Mouse (Mus musculus) cerebellum, postnatal 4 days (tissue): ENCODE data around the gene Cabcoco1.

Experiments used
- DNase-seq, 2 experiments: peaks; one replicate each; pipeline ENCODE4 v3.0.0; 2022; ENCODE audit warnings: low spot score in 2 of 2, mixed read lengths in 1 of 2

Gene Cabcoco1

GRCm38 (mm10) chr10:68507741-68508140, 34.0 kb downstream of the Cabcoco1 start:
- DNase-seq = no peak

- no peak for DNase-seq
Measured at GRCm38 (mm10) chr10:68506242-68506641, 35.5 kb downstream of the Cabcoco1 start.

DNA sequence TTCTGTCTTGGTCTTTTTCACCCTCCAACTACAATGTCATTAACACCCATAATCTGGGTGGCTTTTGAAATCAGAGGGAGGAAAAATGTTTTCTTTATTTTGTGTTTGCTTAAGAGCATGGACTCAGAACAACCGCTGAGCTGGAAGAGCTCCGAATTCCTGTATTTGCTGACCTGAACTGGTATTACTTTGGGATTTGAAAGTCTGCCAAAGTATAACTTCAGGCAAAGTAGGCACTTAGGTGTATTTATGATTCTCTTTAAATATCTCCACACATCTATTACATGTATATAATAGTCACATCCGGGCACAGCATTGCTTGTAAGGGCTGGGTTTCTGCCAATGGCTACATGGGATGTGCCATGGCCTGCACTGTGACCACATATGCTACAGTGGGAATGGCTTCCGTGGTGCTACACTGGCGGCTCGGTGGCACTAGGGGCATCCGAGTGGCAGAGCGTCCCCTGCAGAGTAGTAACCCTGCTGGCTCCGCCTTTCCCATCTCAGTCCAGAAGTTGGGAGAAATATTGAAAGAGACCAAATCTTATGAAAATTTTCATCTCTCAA, 37.0 kb downstream of the Cabcoco1 start:
- no peak for DNase-seq

GRCm38 (mm10) chr10:68501067-68501466, 40.6 kb downstream of the Cabcoco1 start:
- no peak for DNase-seq

GRCm38 (mm10) chr10:68495246-68495645, 46.5 kb downstream of the Cabcoco1 start:
- no peak for DNase-seq

DNA sequence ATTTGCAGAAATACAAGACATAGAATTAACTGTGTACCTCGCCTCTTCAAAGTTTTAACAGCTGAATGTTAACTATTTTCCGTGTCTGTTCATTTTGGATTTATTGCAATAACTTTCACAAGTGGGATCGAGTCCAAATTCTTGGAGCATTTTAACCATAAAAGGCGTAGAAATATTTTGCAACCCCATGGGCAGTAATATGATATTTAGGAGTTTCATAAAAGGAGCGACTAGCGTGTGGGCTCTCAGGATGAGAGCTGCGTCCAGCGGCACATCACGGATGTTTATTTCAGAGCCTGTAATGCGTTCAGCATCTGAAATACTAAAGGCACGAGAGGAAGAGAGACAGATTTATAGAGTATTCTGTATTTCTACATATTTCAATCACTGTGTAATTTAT, 50.1 kb downstream of the Cabcoco1 start:
- DNase-seq = no peak

DNA sequence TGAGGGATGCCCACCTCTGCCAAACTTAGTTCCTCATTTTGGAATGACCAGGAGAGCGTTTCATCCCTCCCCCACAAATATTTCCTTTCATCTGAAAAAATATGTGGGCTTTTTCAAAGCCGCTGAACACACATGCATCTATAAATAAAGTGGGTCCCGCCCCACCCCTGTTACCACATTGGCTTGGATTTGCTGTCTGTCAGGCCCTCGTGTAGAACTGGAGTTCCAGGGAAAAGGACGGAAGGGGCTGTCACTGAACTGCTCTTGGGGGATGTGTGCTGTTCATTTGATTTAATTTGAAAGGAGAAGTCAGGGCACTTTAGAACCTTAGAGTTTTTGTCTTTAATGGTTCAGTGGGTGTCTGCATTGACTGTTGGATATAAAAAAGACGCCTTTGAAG, 50.9 kb downstream of the Cabcoco1 start:
- DNase-seq = no peak

GRCm38 (mm10) chr10:68472799-68473198, 68.9 kb downstream of the Cabcoco1 start:
- no peak for DNase-seq

GRCm38 (mm10) chr10:68465737-68466327, 75.9 kb downstream of the Cabcoco1 start:
- no peak for DNase-seq

DNA sequence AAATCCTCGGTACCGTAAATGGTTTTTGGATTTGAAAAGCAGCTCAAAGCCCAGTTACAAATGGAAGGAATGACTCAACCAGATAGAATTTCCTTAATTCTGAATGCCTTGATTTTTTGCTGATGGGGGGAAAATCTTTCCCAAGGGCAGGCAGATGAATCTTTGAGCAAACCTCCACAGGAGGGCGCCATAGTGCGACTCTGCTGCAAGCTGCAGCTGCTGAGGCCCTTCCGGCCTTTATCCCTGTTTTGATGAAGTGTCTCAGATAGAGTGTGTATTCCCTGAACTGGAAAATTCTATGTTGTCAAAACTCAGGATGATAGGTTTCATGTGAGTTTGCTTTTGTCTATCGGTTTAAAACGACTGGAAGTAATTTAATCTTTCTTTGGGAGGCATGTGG, 76.8 kb downstream of the Cabcoco1 start:
- peak; percentile 65 to 83 for DNase-seq

GRCm38 (mm10) chr10:68459784-68460183, 81.9 kb downstream of the Cabcoco1 start:
- DNase-seq = no peak

DNA sequence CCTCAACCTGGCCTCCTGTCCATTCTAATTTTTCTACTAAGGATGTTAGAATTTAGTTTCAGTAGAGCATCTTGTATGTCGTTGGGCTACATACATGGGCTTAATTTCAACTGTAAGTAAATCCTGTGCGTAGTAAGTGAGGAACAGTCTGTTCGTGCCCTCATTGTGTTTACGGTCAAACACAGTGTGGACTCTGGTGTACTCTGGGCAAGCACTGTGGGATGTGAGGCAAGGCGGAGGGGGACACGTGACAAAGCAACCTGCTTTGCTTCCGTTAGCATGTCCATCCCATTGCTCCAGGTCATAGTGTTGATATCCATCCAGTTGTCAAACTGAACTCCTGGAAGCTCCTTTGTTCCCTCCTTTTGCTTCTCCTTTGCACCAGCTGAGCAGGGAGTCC, 84.7 kb downstream of the Cabcoco1 start:
- DNase-seq = no peak

GRCm38 (mm10) chr10:68454541-68454940, 87.2 kb downstream of the Cabcoco1 start:
- no peak for DNase-seq

- no peak for DNase-seq
Measured at GRCm38 (mm10) chr10:68446797-68447125, 94.9 kb downstream of the Cabcoco1 start.

DNA sequence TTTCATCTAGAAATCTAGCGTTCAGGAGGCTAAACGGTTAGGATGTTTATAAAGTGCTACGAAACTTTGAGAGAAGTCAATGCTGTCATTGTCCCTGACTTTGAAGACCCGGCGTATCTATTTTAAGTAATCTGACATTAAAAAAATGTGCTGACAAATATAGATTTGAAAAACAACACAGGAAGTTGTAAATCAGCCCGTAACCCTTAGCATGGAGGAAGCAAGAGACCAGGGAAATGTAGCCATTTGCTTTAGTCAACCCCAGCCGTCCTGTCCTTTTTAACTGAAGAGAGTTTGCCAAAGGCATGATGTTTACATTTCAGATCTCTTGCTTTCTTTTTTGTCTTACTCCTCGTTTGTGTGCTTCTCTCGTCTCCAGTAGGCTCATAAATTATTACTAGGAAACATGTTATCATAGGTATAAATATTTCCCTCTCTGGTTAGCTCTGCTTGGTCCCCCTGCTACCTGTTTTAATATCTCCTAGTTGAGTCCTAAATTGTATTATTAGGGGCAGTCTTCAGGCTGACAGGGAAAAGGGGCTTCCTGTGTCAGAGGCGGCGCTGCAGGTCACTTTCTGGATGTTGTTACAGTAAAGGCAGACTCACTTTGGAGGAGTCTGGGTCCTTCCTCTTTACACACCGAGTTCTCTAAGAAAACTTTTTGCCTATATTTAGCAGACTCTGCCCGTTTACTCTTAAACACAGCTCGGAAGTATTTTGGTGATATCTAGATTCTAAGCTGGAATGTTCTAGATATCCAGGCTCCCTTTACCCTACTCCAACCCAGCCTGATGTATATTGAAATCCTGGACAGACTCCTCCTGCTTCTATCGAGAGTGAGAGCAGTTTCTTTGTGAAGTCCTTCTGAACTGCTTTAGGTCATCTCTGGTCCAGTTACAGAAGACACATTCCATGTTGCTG, 95.6 kb downstream of the Cabcoco1 start:
- DNase-seq = no peak

DNA sequence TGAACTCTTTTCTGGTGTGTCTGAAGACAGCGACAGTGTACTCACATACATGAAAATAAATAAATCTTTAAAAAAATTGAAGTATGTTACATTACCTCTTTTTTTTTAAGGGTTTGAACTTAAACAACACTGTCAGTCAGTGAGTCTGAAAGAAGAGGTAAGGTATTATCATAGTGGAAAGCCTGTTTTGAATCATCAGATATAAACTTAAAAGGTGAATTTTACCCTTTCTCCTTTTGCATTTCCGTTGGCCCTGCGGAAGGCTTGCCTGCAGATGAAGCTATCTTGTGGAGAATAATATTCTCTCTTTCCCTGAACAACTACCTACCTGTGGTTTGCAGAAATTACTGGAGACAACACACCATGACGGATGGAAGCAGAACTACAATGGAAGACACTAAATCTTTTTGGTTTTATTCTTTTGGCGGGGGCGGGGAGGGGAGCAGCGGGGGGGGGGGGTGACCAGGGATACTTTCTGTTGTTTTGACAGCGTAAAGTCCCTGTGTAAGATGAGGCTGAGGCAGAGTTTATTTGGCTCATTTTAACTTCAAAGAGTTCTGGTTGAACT, 96.4 kb downstream of the Cabcoco1 start:
- no peak for DNase-seq

DNA sequence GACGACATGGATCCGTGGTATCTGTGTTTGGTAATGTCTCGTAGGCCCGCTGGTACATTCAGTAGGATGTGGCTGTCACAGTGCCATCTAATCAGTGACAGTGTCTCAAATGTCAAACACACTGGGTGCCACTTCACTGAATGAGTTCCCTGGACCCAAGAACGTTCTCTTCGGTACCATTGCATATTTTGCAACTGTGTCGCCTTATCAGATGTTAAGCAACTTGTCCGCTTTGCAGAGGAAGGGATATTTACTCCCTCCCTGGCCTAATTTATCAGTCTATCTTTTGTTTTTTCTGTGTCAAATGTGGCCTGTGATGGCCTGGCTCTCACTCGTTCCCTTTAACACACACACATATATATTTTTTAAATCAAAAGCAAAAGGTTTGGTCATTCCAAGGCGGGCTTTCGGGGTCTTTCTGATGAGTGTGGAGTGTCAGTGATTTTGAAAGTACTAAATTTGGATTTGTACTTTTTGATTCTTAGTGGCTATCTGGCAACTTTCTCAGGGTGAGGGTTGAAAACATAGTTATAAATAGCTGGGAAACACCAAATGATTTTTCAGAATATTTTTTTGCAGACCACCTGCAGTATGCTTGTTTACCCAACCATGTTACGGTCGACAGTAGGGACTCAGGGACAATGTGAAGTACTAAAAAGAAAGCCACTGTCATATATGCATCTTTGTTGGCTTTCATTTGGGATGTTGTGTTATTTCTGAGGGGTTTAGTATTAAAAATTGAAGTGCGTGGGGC, 97.2 kb downstream of the Cabcoco1 start:
- no peak for DNase-seq

DNA sequence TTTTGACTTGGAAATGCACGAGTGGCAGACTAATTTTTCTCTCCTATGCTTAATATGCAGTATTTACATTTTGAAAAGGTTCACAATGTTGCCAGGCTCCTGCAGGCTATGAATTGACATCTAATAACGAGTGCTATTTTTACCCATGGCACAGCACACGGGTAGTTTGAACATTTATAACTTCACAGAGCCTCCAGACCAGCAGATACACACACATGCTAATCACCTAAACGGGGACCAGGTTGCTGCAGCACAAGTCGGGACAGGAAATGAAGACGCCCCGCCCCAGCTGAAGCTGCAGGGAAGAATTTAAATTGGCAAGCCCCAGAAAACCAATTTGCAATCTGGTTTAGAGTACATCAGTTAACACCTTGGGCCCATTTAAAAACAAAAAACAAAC, 98.6 kb downstream of the Cabcoco1 start:
- no peak for DNase-seq

GRCm38 (mm10) chr10:68442713-68443112, 99.0 kb downstream of the Cabcoco1 start:
- no peak for DNase-seq

DNA sequence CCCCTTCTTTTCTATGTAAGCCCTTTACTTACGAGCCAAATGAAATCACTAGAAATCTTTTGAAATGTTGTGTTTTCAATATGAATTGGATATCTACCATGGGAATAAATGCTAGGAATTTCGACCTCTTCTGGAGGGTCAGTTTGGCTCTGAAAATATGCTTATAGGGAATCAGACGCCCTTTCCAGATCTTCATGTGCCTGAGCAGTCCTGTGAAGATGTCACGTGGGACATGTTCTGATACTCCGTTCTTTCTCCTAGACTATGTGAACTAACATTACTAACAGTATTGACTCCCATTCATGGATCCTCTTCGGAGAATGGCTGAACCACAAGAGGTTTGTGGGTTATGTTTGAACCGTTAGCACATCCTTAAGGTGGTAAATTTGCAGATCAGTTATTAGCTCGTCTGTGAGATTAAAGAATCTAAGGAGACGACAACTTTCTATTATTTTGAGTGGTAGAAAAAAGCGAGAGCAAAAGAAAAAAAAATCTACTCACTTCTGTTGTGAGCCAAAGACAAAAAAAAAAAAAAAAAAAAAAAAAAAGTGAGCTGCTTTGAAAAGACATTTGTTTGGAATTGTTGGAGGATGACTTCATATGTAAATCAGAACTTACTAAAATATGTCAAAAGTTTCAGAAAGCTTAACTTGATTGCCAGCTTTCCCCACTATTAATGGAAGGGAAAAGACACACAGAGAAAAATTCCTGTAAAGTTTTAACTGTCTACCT, 99.6 kb downstream of the Cabcoco1 start:
- no peak for DNase-seq

DNA sequence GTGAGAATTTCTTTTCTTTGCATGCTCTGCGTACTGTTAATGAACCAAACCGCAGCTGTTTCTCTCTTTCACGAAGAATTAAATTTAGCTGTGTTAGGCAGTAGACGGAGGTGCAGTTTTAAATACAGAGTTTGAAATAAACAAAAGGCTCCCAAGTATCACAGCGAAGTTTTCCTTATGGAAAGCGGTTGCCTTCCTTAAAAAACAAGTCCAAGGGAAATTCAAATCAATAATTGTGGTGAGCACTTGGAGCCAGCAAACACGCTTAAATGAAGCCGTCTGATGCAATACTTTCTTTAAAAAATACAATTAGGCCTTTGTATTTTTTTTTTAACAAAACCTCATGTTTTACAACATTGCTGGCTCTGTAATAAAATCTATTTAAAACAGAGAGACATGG, 101.2 kb downstream of the Cabcoco1 start:
- no peak for DNase-seq
